24 mouse cellular contexts compared by ENCODE assay signal in the genomic region with DNA sequence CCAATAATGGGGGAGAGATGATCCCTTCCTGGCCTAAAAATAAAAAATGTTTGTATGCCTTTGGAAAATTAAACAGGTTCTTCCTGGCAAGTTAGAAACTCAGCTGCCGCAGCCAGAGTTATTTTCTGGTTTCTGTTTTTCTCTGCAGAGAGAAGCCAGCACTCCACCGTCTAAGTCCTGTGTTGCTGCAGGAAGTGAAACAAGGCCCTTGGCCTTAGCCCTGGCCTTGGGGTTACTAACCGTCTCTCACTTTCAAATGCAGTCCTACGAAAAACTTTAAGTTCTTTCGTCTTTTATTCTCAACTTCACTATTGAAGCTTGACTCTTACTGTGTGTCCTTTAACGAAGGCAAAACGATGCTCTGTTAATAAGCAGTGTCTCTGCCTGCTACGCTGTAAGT.
DNase-seq lines count a peak whose midpoint lies in the region; ATAC-seq and TF ChIP-seq lines count a peak whose summit lies in the region.
"Had no signal": no experiment of that assay in that cellular context is flagged by ENCODE, and none has a peak within 500 bp of the region (broad histone marks: within the 10 kb centered on the region; RNA-seq: fewer than 3 reads in every experiment).

No protein-coding gene starts in this region.

- H3K4me3 ChIP-seq in forebrain, embryonic 10.5 days = no peak overlapping the region
- no peak overlapping the region for H3K4me3 ChIP-seq in forebrain, embryonic 15.5 days
- no peak overlapping the region for H3K4me3 ChIP-seq in midbrain, embryonic 10.5 days
- no peak overlapping the region for H3K4me3 ChIP-seq in midbrain, embryonic 14.5 days (replicated peaks; ENCODE audit: low read depth, low read length)
- no peak overlapping the region for H3K4me3 ChIP-seq in small intestine, adult 2 months (ENCODE audit: low read depth, low read length)
- H3K4me3 ChIP-seq: embryonic facial prominence, embryonic 12.5 days; heart, embryonic 15.5 days; hindbrain, embryonic 13.5 days; midbrain, embryonic 15.5 days; neural tube, embryonic 15.5 days had no signal

- H3K9me3 ChIP-seq in forebrain, embryonic 10.5 days = no peaks in the 10 kb centered on the region
- no peaks in the 10 kb centered on the region for H3K9me3 ChIP-seq in forebrain, embryonic 15.5 days
- no peaks in the 10 kb centered on the region for H3K9me3 ChIP-seq in midbrain, embryonic 10.5 days (replicated peaks)
- no peaks in the 10 kb centered on the region for H3K9me3 ChIP-seq in midbrain, embryonic 14.5 days (ENCODE audit: control insufficient read depth, low read length)
- H3K9me3 ChIP-seq: embryonic facial prominence, embryonic 12.5 days; heart, embryonic 15.5 days; hindbrain, embryonic 13.5 days; midbrain, embryonic 15.5 days; neural tube, embryonic 15.5 days had no signal

- no peak for TF ChIP-seq POLR2A in small intestine, adult 2 months (IDR thresholded peaks at IDR 0.05; ENCODE audit: low read depth, low read length)

- H3K9ac ChIP-seq in forebrain, embryonic 15.5 days (replicated peaks) = no peak overlapping the region
- H3K9ac ChIP-seq in midbrain, embryonic 14.5 days (replicated peaks; ENCODE audit: low read length) = no peak overlapping the region
- H3K9ac ChIP-seq: embryonic facial prominence, embryonic 12.5 days; heart, embryonic 15.5 days; hindbrain, embryonic 13.5 days; midbrain, embryonic 15.5 days; neural tube, embryonic 15.5 days had no signal

- H3K27ac ChIP-seq in forebrain, embryonic 10.5 days = 0 out of 2 replicates have a peak overlapping the region, but pooled peaks have one; percentile 41
- H3K27ac ChIP-seq in forebrain, embryonic 15.5 days (replicated peaks) = no peak overlapping the region
- H3K27ac ChIP-seq in midbrain, embryonic 10.5 days (replicated peaks) = peak overlapping the region; percentile 60; the same call in 1 of the 2 replicates
- no peak overlapping the region for H3K27ac ChIP-seq in midbrain, embryonic 14.5 days (replicated peaks; ENCODE audit: low read depth, low read length)
- 0 out of 2 replicates have a peak overlapping the region, but pooled peaks have one; percentile 10 for H3K27ac ChIP-seq in small intestine, adult 2 months (ENCODE audit: insufficient read depth, low read depth, low read length)
- H3K27ac ChIP-seq: embryonic facial prominence, embryonic 12.5 days; heart, embryonic 15.5 days; hindbrain, embryonic 13.5 days; midbrain, embryonic 15.5 days; neural tube, embryonic 15.5 days had no signal

- no peaks in the 10 kb centered on the region for H3K36me3 ChIP-seq in forebrain, embryonic 10.5 days (replicated peaks)
- no peaks in the 10 kb centered on the region for H3K36me3 ChIP-seq in forebrain, embryonic 15.5 days
- H3K36me3 ChIP-seq in midbrain, embryonic 10.5 days = no peaks in the 10 kb centered on the region
- no peaks in the 10 kb centered on the region for H3K36me3 ChIP-seq in midbrain, embryonic 14.5 days (ENCODE audit: control insufficient read depth, insufficient read depth, low read length)
- no peaks in the 10 kb centered on the region for H3K36me3 ChIP-seq in small intestine, adult 2 months (ENCODE audit: control insufficient read depth, insufficient read depth, low read length)
- H3K36me3 ChIP-seq: embryonic facial prominence, embryonic 12.5 days; heart, embryonic 15.5 days; hindbrain, embryonic 13.5 days; midbrain, embryonic 15.5 days; neural tube, embryonic 15.5 days had no signal

- 76% methylated on average over 8 of the region's 8 CpGs for WGBS in forebrain, embryonic 10.5 days
- WGBS in forebrain, embryonic 15.5 days = 46% methylated on average over 8 of the region's 8 CpGs
- WGBS in midbrain, embryonic 10.5 days = 83% methylated on average over 8 of the region's 8 CpGs
- 79% methylated on average over 8 of the region's 8 CpGs for WGBS in midbrain, embryonic 14.5 days
- 70% methylated on average over 8 of the region's 8 CpGs for WGBS in small intestine, adult 2 months

- no peaks in the 10 kb centered on the region for H3K27me3 ChIP-seq in forebrain, embryonic 10.5 days (ENCODE audit: poor library complexity, severe bottlenecking)
- no peaks in the 10 kb centered on the region for H3K27me3 ChIP-seq in forebrain, embryonic 15.5 days
- H3K27me3 ChIP-seq in midbrain, embryonic 10.5 days (ENCODE audit: low read depth, poor library complexity, severe bottlenecking) = no peaks in the 10 kb centered on the region
- H3K27me3 ChIP-seq in midbrain, embryonic 14.5 days (ENCODE audit: control insufficient read depth, insufficient read depth, low read length) = no peaks in the 10 kb centered on the region
- no peaks in the 10 kb centered on the region for H3K27me3 ChIP-seq in small intestine, adult 2 months (ENCODE audit: control insufficient read depth, insufficient read depth, low read length)
- H3K27me3 ChIP-seq: embryonic facial prominence, embryonic 12.5 days; heart, embryonic 15.5 days; hindbrain, embryonic 13.5 days; midbrain, embryonic 15.5 days; neural tube, embryonic 15.5 days had no signal

- H3K4me1 ChIP-seq in forebrain, embryonic 10.5 days = peaks cover 10% of the 10 kb centered on the region
- no peaks in the 10 kb centered on the region for H3K4me1 ChIP-seq in forebrain, embryonic 15.5 days
- H3K4me1 ChIP-seq in midbrain, embryonic 10.5 days = peaks cover 19% of the 10 kb centered on the region
- peaks cover 11% of the 10 kb centered on the region for H3K4me1 ChIP-seq in midbrain, embryonic 14.5 days (ENCODE audit: control insufficient read depth, insufficient read depth, low read length)
- peaks cover 11% of the 10 kb centered on the region; the same call in 1 of the 2 replicates for H3K4me1 ChIP-seq in small intestine, adult 2 months (ENCODE audit: control insufficient read depth, insufficient read depth, insufficient read length, low read length)

- TF ChIP-seq CTCF in small intestine, adult 2 months (IDR thresholded peaks at IDR 0.05; ENCODE audit: extremely low read depth, insufficient read length, insufficient replicate concordance, low read depth, low read length) = no peak

- DNase-seq in forebrain, embryonic 10.5 days (ENCODE audit: extremely low spot score, low spot score) = no peak
- DNase-seq in midbrain, embryonic 10.5 days (ENCODE audit: low spot score) = no peak
- DNase-seq in midbrain, embryonic 14.5 days = no peak
- DNase-seq in MN1 (ENCODE audit: low spot score) = no peak
- DNase-seq in embryo, embryonic 10 days (ENCODE audit: low spot score) = no peak
- DNase-seq: adrenal gland, postnatal 25 days; cerebellum, adult 11-12 months; cerebellum, postnatal 10 days; lung, postnatal 36 days; retina, postnatal 1 day; right cerebral cortex, postnatal 14 days; spleen, adult 18-20 months; thymus, adult 2 months; thymus, postnatal 36 days had no signal

- no peak for ATAC-seq in forebrain, embryonic 15.5 days (replicated peaks)
- ATAC-seq in midbrain, embryonic 14.5 days (ENCODE audit: low FRiP score, low TSS enrichment) = no peak
- ATAC-seq in granulocyte monocyte progenitor cell, adult 5-6 weeks (replicated peaks; ENCODE audit: poor library complexity, severe bottlenecking) = peak; percentile 95
- ATAC-seq: forebrain, embryonic 16.5 days; midbrain, embryonic 15.5 days had no signal

- H3K4me2 ChIP-seq in forebrain, embryonic 15.5 days (replicated peaks) = no peak overlapping the region
- H3K4me2 ChIP-seq in midbrain, embryonic 14.5 days (ENCODE audit: low read length) = no peak overlapping the region
- H3K4me2 ChIP-seq: embryonic facial prominence, embryonic 12.5 days; heart, embryonic 15.5 days; hindbrain, embryonic 13.5 days; liver, embryonic 11.5 days; midbrain, embryonic 15.5 days; neural tube, embryonic 15.5 days had no signal

Comparison
In these comparisons a context has a peak if more than half of its experiments do, and no peak if none do; other contexts are left out.
1. H3K27ac ChIP-seq: peak in forebrain, embryonic 10.5 days (single experiment), midbrain, embryonic 10.5 days (single experiment) and small intestine, adult 2 months (single experiment); none in forebrain, embryonic 15.5 days (single experiment) and midbrain, embryonic 14.5 days (single experiment).